Mouse (Mus musculus): ENCODE results near the gene Poc1a. TPM values are rescaled to one million over a fixed set of nuclear protein-coding genes. Genes with fewer than 3 reads are reported as not detected.

Poc1a gene
- total RNA-seq, 2 experiments from 2014 or later = 1.4 to 2.1 TPM

GRCm38 (mm10) chr9:106368831-106369501 is 88.1 kb downstream of the Poc1a start:
- peak; percentile 79 for DNase-seq
- intact Hi-C loops (cut with DNase I) = loop anchor here (1.0 to 5.0 kb wide), 2 partner anchors 39 to 108 kb away; partner anchors contain the start of genes Parp3 and Rrp9
- peak; percentile 58 for TF ChIP-seq CTCF (IDR thresholded peaks at IDR 0.05)

GRCm38 (mm10) chr9:106369801-106370485 is 89.1 kb downstream of the Poc1a start:
- DNase-seq = peak; percentile 75
- no peak for TF ChIP-seq CTCF (IDR thresholded peaks at IDR 0.05)
- Histone ChIP-seq H3K27ac (peak overlapping the region; percentile 98), H3K4me3 (peak overlapping the region; percentile 96)
- intact Hi-C loops (cut with DNase I) = loop anchor here (1.0 to 5.0 kb wide), 2 partner anchors 38 to 107 kb away; partner anchors contain the start of genes Parp3 and Rrp9

More at GRCm38 (mm10) chr9:106368831-106369501, 88.1 kb downstream of the Poc1a start:
- Histone ChIP-seq H3K27ac (peak overlapping the region; percentile 98), H3K4me3 (peak overlapping the region; percentile 96)

GRCm38 (mm10) chr9:106370620-106371383 is 89.9 kb downstream of the Poc1a start:
- Histone ChIP-seq H3K4me3 (peak overlapping the region; percentile 96), H3K27ac (peak overlapping the region; percentile 98)
- intact Hi-C loops (cut with DNase I) = no loop called here
- TF ChIP-seq CTCF (IDR thresholded peaks at IDR 0.05) = no peak
- DNase-seq = no peak

- TF ChIP-seq CTCF (IDR thresholded peaks at IDR 0.05) = no peak
- Histone ChIP-seq H3K4me3 (peak overlapping the region; percentile 96), H3K27ac (peak overlapping the region; percentile 98)
- intact Hi-C loops (cut with DNase I) = no loop called here
- no peak for DNase-seq
Measured at GRCm38 (mm10) chr9:106371384-106371671, 90.5 kb downstream of the Poc1a start.

GRCm38 (mm10) chr9:106371776-106372175 is 90.9 kb downstream of the Poc1a start:
- H3K27ac ChIP-seq = peak overlapping the region; percentile 98
- peak overlapping the region; percentile 96 for H3K4me3 ChIP-seq
- intact Hi-C loops (cut with DNase I) = no loop called here
- peak; percentile 93 for DNase-seq
- TF ChIP-seq CTCF (IDR thresholded peaks at IDR 0.05) = peak; percentile 37

- TF ChIP-seq CTCF (IDR thresholded peaks at IDR 0.05) = no peak
- no peak for DNase-seq
- intact Hi-C loops (cut with DNase I) = no loop called here
- Histone ChIP-seq H3K4me3 (peak overlapping the region; percentile 96), H3K27ac (peak overlapping the region; percentile 98)
Measured at GRCm38 (mm10) chr9:106372431-106373412, 91.9 kb downstream of the Poc1a start.

- TF ChIP-seq CTCF (IDR thresholded peaks at IDR 0.05) = no peak
- intact Hi-C loops (cut with DNase I) = no loop called here
- Histone ChIP-seq H3K4me3 (peak overlapping the region; percentile 96), H3K27ac (peak overlapping the region; percentile 98)
- DNase-seq = peak; percentile 62
Measured at GRCm38 (mm10) chr9:106373973-106374372, 93.1 kb downstream of the Poc1a start.

GRCm38 (mm10) chr9:106377247-106377646 is 96.4 kb downstream of the Poc1a start:
- Histone ChIP-seq H3K4me3 (no peak overlapping the region), H3K27ac (no peak overlapping the region)
- no peak for DNase-seq
- TF ChIP-seq CTCF (IDR thresholded peaks at IDR 0.05) = no peak
- intact Hi-C loops (cut with DNase I) = no loop called here

- DNase-seq = no peak
- Histone ChIP-seq H3K27ac (peak overlapping the region; percentile 24; the same call in 1 of the 2 replicates), H3K4me3 (no peak overlapping the region)
- intact Hi-C loops (cut with DNase I) = no loop called here
- TF ChIP-seq CTCF (IDR thresholded peaks at IDR 0.05) = no peak
Measured at GRCm38 (mm10) chr9:106378045-106378444, 97.2 kb downstream of the Poc1a start.

- intact Hi-C loops (cut with DNase I) = no loop called here
- no peak for TF ChIP-seq CTCF (IDR thresholded peaks at IDR 0.05)
- H3K27ac ChIP-seq = no peak overlapping the region
- H3K4me3 ChIP-seq = no peak overlapping the region
- DNase-seq = no peak
Measured at GRCm38 (mm10) chr9:106378753-106379152, 97.9 kb downstream of the Poc1a start.

GRCm38 (mm10) chr9:106386181-106386864 is 105.5 kb downstream of the Poc1a start:
- Histone ChIP-seq H3K4me3 (no peak overlapping the region), H3K27ac (peak overlapping the region; percentile 79)
- no peak for TF ChIP-seq CTCF (IDR thresholded peaks at IDR 0.05)
- peak; percentile 88 for DNase-seq
- intact Hi-C loops (cut with DNase I) = loop anchor here (2.0 kb wide), 1 partner anchor 14 kb away; no protein-coding TSS in a partner anchor

Data from gastrocnemius, adult 2 months (tissue).